Mouse (Mus musculus): ENCODE data around the gene Slc11a1.

DNA sequence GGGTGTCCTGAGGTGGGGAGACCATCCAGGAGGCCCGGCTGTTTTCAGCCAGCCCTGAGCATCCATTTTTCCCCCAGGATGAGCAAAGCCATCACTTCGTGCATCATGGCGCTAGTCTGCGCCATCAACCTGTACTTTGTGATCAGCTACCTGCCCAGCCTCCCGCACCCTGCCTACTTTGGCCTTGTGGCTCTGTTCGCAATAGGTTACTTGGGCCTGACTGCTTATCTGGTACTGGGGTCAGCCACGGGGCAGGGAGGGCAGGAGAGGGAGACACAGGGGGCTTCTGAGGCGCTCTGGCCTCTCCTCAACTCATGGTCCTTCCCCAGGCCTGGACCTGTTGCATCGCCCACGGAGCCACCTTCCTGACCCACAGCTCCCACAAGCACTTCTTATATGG lies 10.1 kb downstream of the Slc11a1 start:
- TF ChIP-seq CTCF (IDR thresholded peaks at IDR 0.05; ENCODE audit: control insufficient read depth, insufficient read depth, low read length): no peak
- no peak for TF ChIP-seq POLR2A (IDR thresholded peaks at IDR 0.05; ENCODE audit: borderline replicate concordance, control insufficient read depth, low read depth, low read length)

Measured in bone marrow, adult 2 months (tissue).